Mouse (Mus musculus) left cerebral cortex, postnatal 10 days (tissue): Measurements from ENCODE around the gene Rnf44. TPM values are rescaled to one million over a fixed set of nuclear protein-coding genes. Genes with fewer than 3 reads are reported as not detected.

Experiments used
- DNase-seq, 2 experiments: peaks; one replicate each; pipeline ENCODE4 v3.0.0; 2021 to 2022; ENCODE audit warnings: low spot score in 2 of 2, mixed read lengths in 1 of 2; ENCODE audit errors: extremely low spot score in 1 of 2
- intact Hi-C: fragments of 180-260 bp; cut with DNase I; formaldehyde crosslinking; loops from one replicate; pipeline ENCODE4 v1.15.1; 2025
- total RNA-seq, 2 experiments: library from RNA; stranded (reverse); gene quantifications; 2 replicates each; pipeline ENCODE4 v1.2.3; 2021

Gene Rnf44
- total RNA-seq = 100 to 1,000 TPM in 1 of 2 experiments, 10 to 100 TPM in 1; 97.4 to 102 TPM

DNA sequence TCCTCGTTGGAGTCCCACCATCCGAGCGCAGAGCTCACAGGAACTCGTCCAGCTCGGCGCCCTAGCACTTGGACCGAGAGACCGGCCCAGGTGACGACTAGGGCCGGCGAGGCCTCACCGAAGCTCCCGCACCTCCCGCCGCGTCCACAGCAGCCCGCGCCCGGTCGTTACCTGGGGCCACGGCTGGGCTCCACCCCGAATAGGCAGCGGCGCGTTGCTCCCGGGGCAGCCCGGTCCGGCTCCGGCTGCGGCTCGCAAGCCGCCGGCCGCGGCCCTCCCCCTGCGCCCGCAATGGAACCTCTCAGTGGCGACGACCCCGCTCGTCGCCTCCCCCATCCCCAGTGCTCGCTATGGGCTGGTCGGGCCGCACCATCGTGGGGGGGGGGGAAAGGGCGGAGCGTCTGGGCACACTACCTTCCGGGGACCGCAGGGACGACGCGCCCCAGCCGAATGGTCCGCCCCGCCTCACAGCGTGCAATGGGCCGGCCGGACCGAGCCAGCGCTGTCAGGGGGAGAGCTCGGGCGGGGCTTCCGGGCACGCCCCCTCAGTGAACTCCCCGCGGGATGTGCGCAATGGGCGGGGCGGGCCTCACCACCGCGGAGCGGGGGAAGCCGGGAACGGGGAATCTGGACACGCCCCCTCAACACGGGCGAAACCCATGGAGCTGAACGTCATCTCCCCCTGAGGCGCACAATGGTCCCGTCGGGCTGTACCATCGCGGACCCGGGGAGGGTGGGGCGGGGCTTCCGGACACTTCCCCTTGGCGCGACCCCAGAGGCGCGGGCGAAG lies at the start of gene Rnf44:
Rnf44 (minus strand) TSS at position 350 of the 790 bp plus-strand sequence.
- DNase-seq = peak; percentile 98 to 100
- intact Hi-C loops = no loop called here

DNA sequence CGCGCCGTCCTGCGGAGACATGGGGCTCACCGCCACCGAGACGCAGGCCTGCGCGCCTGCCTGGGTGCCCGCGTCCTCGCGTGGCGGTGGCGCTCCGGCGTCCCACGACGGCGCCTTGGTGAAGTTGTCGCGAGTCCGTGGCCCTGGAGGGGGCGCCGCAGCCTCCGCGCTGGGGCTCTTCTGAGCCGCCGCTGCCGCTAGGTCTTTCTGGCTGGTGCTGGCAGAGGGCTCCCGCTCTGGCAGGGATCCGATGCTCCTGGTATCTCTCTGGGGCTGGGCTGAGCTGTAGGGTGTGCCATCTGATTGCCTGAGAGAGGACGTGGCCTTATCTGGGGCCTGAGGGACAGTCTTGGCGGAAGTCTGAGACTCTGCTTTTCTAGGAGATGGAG lies 44.5 kb upstream of the Rnf44 start:
- intact Hi-C loops = no loop called here
- DNase-seq = peak in 1 of 2 experiments; percentile 42

DNA sequence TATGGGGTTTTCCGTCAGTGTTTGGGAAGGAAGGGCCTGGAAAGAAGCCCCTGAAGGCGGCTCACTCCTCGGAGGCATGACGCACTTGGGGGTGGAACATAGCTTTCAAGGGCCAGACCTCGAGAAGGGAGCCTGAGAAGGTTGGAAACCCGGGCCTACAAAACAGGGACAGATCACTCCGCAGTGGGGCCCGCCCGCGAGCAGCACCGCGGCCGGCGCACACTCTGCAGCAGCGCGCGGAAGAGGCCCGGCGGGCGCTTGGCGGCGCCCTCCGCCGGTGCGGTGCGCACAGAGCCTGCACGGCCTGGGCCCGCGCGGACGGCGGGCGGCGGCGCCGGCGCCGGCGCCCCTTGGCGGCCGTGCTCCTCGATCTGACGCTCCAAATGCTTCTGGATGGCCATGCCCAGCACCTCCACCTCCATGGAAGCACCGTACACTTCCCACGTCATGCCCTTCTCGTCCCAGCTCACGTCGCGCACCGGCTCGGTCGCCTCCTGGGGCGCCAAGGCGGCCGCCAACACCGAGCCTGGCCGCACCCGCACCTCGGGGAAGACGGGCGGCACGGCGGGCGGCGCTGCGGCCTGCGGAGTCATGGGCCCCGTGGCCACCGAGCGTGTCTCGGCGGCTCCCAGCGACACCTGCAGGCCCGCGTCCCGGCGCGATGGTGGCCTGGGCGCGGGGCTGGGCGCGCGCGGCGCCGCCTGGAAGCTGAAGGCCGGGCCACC lies 43.9 kb upstream of the Rnf44 start:
- peak in 1 of 2 experiments; percentile 62 for DNase-seq
- intact Hi-C loops = no loop called here

DNA sequence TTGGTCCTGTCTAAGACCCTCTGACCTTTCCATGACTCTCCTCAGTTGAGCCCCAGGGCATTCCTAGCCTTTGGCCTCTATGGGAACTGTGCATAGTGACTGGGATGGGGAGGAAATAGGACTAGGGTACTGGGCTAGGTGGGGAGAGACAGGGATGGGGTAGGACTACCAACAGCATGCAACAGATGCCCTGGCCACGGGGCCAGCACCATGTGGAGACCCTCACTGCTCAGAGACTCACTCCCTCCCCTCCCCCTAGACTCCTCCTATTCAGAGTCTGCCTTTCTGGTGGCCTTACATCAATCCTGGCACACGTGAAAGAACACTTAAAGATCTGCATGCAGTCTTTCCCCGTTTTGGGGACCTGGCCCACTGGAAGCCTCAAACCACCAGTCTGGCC lies 43.2 kb upstream of the Rnf44 start:
- DNase-seq = no peak
- intact Hi-C loops = no loop called here

DNA sequence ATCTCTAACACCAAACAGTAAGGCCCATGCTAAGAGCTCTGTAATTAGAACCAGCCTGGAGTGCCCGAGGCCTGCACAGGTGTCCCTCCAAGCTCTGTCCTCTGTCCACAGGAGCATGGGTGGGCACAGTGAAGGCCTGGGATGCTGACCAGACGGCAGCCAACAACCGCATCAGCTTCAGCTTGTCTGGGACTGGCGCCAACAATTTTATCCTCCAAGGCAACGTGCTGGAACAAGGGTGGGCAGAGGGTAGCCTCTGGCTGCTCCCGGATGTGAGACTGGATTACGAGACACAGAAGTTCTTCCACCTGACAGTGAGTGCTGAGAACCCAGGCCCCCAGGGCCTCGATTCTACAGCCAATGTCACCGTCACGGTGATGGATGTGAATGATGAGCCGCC lies 32.4 kb upstream of the Rnf44 start:
- DNase-seq = no peak
- intact Hi-C loops = no loop called here

DNA sequence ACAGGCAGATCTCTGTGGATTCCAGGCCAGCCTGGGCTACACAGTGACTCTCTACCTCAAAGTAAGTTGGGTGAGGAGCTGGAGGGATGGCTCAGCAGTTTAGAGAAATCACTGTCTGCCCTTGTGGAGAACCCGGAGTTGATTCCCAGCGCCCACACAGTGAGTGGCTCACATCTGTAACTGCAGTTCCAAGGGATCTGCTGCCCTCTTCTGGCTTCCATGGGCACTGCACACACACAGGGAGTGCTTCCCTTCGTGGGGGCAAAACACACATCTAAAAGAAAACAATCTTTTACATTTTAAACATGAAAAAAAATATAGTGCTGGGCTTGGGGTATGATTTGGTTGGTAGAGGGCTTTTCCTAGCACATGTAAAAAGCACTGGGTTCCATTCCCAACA lies 29.4 kb upstream of the Rnf44 start:
- intact Hi-C loops = no loop called here
- no peak for DNase-seq

DNA sequence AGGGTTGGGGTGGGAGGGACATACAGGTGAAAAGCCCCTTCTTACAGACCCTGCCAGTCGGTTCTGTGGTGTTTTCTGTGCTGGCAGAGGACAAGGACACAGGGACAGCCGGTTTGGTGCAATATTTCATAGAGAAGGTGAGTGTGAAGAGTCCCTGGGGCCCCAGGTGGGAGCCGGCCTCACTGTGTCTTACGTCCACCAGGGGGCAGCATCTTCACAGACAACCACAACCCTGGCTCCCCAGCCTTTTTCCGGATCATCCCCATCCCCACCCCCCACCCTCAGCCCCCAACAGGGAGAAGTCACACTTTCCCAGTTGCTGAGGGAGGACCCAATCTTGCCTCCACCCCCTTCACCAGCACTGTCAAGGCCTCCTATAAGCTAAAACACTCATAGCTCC lies 23.2 kb upstream of the Rnf44 start:
- DNase-seq = peak in 1 of 2 experiments; percentile 53
- intact Hi-C loops = loop anchor here (5.0 to 10.0 kb wide), 3 partner anchors 80 to 458 kb away; no protein-coding TSS in a partner anchor

DNA sequence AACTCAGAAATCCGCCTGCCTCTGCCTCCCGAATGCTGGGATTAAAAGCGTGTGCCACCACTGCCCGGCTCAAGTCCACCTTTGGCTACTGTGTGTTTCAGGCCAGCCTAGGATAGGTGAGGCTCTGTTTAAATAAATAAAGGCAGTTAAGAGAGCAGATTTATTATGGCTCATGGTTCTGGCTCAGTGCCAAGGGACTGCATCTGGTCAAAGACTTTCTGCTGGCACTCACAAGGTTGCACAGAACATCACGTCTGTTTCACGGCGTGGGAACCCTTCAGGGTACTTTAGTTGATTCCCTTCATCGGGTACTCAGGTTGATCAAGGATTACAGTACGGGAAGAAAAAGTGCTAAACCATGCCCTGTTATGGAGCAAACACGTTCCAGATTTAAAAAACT lies 21.3 kb upstream of the Rnf44 start:
- intact Hi-C loops = loop anchor here (5.0 to 10.0 kb wide), 3 partner anchors 82 to 460 kb away; no protein-coding TSS in a partner anchor
- no peak for DNase-seq

DNA sequence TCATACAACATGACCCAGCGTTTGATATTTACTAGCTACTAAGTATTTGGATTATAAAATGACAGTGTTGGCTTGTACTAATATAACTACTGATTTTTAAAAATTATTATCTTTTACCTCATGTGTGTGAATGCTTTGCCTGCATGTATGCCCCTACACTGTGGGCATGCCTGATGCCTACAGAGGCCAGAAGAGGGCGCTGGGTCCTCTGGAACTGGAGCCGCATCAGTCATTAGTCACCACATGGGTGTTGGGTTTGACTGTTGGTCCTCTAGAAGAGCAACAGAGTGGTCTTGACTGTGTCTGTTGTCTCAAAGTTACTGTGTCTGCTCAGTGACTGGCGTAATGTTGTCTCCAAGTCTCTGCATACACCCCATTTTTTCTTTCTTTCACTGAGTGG lies 20.7 kb upstream of the Rnf44 start:
- DNase-seq = no peak
- intact Hi-C loops = loop anchor here (10.0 kb wide), 2 partner anchors 360 to 460 kb away; no protein-coding TSS in a partner anchor

DNA sequence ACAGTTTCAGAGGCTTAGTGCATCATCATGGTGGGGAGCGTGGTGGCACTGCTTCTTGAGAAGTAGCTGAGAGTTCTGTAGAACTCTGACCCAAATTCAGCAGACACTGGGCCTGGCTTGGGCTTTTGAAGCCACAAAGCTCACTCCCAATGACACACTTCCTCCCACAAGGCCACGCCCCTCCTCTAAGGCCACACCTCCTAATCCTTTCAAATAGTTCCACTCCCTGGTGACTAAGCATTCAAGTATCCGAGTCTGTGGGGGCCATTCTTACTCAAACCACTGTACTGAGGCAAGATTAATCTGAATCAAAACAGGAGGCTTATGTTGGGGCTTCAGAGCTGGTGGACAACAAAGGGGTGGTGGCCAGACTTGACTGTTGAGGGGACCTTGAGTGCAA lies 17.2 kb upstream of the Rnf44 start:
- no peak for DNase-seq
- intact Hi-C loops = loop anchor here (10.0 kb wide), 2 partner anchors 364 to 464 kb away; no protein-coding TSS in a partner anchor

DNA sequence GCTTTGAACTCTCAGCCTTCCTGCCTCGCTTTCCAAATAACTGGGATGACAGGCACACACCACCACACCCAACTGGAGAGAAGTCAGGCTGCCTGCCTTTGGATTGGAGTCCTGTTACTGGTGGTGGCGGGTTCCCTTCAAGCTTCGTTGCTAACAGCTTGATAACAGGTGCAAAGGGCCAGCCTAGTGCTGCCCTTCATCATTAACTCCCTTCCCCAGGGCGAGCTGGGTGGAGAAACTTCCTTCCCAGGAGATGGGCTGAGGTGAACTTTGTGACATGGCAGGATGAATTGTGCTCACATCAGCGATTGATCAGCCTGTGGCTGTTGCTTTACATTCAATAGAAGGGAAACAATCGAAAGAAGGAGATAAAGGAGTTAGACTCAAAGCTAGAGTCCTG lies 11.2 kb upstream of the Rnf44 start:
- intact Hi-C loops = no loop called here
- no peak for DNase-seq

DNA sequence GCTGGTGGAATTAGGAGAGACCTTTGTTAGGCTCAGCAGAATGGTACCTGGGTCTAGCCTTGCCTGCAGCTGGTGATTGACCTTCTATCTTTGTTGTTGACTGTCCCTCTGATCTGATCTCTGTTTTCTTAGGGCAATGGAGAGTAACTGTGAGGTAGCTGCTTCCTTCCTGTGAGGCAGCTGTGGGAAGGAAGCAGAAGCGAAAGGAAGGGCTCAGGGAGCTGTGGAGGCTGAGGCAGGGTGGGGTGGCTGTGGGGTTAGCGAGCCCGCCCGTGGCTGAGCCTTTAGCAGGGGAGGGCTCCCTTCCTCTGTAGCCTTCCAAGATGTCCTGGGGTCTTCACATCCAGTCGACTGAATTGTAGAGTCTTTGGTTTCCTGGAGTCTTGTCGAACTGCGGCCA lies 8.8 kb upstream of the Rnf44 start:
- DNase-seq = no peak

DNA sequence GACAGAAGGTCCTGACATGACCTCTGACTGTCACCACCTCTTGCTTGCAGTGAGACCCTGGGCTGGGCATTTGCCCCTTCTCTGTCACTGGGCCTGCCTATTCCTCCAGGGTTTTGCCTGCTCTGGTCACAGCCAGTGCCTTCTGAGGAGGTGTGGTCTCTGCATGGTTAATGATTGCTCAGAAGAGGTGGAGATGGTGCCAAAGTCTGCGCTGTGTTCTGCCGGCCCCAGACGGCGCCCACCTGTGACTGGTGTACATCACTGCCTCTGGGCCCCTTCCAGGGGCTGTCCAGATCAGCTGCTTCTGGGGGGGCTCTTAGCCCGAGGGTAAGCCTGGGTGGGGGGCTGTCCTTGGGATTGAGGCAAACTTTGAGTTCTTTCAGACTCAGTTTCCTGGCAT lies 7.5 kb upstream of the Rnf44 start, which contains the start of gene Cdhr2:
Cdhr2 (plus strand) TSS at position 219 of the 400 bp plus-strand sequence.
- DNase-seq = peak in 1 of 2 experiments; percentile 24
- intact Hi-C loops = no loop called here

More for the DNA sequence above, 8.8 kb upstream of the Rnf44 start:
- intact Hi-C loops = no loop called here

DNA sequence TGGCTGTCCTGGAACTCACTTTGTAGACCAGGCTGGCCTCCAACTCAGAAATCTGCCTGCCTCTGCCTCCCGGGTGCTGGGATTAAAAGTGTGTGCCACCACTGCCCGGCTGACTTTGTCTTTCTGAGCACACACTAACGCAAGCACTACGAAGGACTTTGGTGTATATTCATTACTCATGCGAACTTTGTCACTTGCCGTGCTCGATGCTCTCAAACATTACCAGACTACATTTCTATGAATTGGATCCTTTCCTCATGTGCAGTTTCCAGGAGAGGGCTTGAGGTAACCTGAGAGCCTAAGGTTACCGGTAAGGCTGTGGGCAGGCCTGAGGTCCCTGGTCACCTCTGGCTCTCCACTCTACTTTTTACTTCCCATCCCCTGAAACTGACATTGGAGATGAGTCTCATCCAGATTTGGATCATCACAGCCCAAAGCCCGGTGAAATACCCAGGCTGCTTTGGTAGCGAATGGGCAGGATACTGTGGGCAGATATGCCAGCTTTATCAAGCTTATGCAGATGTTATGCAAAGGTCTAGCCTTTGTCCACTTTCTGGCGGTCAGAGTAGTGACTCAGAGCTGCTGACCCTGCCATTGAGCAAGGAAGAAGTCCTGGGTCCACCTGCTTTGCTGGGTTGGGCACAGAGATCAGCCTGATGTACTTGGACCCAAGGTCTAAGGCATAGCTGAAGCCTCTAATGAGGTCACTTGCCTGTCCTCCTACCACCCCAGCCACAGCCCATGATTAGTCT lies 1.9 kb upstream of the Rnf44 start:
- DNase-seq = no peak
- intact Hi-C loops = no loop called here

DNA sequence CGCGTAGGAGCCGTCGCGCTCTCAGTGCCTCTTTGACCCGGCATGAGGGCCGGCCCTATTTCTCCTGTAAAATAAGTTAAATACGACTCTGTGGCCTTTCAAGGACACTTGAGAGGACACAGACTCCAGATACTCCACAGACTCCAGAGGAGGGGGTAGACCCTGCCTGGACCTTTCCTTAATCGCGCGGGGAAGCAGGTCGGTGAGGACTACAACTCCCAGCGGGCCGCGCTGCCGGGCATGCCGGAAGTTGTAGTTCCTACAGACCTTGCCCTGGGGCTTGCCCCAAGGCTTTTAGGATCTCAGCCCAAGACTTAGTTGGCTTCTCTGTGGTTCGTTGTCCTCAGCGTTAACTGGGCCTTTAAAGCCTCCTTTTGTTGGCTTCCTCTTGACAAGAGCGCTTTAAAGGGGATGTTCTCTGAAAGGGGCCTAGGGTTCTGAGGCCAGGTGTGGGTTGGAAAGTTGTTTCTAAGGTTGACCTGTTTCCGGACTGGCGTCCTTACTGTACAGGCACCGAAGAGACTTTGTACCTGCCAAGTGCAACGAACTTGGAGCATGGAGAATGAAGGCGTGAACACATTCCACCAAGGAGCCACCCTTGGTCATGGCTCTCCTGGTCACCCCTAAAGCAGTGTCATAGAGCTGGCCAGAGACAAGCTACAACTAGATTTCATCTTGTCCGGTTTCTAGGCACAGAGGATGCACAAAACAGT lies 797 bp upstream of the Rnf44 start:
- intact Hi-C loops = no loop called here

DNA sequence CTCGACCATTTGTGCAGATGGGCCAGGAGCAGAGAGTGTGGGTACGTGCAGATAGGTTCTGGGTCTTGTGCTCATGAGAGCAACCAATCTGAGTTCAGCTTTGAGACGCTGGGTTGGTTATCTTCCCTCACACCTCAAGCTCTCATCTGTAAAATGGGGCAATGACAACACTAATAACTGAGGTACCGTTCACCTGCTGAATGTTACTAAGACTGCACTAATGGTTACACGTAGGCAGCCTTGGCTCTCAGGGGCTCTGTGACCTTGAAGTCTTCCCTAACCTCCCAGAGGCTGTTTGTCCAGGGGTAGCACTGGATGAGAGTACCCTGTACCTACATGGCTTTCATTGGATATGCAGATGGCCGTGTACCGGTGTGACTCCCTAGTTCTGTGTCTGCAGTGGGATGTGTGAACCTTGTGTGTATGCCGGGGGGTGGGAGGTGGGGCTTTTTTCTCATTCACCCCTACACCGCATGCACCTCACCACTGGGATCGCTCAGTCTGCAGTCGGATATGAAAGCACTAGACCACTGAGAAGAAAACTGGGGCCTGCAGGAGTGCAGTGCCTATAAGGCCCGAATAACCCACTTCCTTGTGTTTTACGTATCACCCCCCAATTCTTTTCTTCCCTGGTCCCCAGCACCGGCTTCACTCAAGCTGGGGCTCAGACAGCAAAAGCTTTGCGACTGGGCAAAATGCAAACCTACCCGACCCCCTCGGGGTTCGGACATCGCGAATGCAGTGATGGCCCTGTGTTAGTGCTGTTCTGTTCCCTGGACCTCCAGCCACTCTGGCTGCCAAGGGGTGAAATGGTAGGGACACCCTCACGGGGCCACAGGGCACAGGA lies 773 bp downstream of the Rnf44 start:
- DNase-seq = peak in 1 of 2 experiments; percentile 34
- intact Hi-C loops = no loop called here

More for the DNA sequence above, 797 bp upstream of the Rnf44 start:
- peak; percentile 84 to 89 for DNase-seq

DNA sequence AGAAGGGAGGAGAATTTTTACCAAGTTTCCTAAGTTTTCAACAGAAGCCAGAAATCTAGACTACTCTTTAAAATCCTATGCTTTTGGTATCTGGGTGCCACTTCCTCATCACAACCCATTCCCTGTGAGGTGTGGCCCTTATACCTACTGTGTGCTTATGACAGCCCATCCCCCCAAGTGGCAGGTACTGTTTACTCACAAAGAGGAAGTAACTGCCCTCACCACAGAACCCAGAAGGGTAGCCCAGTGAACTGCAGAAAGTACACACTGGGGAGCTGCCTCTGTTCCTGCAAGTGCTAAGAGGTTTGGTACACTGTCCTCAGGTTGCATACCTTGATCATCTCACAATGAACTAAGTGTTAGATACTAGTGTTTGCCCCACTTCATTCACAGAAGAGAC lies 2.0 kb downstream of the Rnf44 start:
- peak in 1 of 2 experiments; percentile 19 for DNase-seq
- intact Hi-C loops = no loop called here
